Mouse (Mus musculus) liver, embryonic 15.5 days (tissue): ENCODE data around the gene Zfp113. TPM values are rescaled to one million over a fixed set of nuclear protein-coding genes. Genes with fewer than 3 reads are reported as not detected.

Experiments used
- ATAC-seq: fragments of 200-750 bp; cut with Nextera tagmentation; 2 replicates; pipeline ENCODE4 v1.8.0; 2017; ENCODE audit warnings: moderate number of reproducible peaks, mild to moderate bottlenecking, moderate library complexity; ENCODE audit not compliant: insufficient read depth
- H3K27ac ChIP-seq: fragments of 300-500 bp; sonication (generic); replicated peaks from 2 replicates; pipeline ENCODE4 v1.5.1; 2015; ENCODE audit warnings: mild to moderate bottlenecking, inconsistent platforms
- H3K27me3 ChIP-seq: fragments of 300-500 bp; sonication (generic); 2 replicates; pipeline ENCODE4 v1.6.1; 2015; ENCODE audit warnings: mild to moderate bottlenecking, inconsistent platforms
- H3K36me3 ChIP-seq: fragments of 300-500 bp; sonication (generic); replicated peaks from 2 replicates; pipeline ENCODE4 v1.6.1; 2015; ENCODE audit warnings: moderate library complexity, mild to moderate bottlenecking, inconsistent platforms
- H3K4me1 ChIP-seq: fragments of 300-500 bp; sonication (generic); replicated peaks from 2 replicates; pipeline ENCODE4 v1.6.1; 2015; ENCODE audit warnings: inconsistent platforms
- H3K4me2 ChIP-seq: fragments of 300-500 bp; sonication (generic); 2 replicates; pipeline ENCODE4 v1.6.1; 2015; ENCODE audit warnings: moderate library complexity, mild to moderate bottlenecking, inconsistent platforms
- H3K4me3 ChIP-seq: fragments of 300-500 bp; sonication (generic); replicated peaks from 2 replicates; pipeline ENCODE4 v1.5.1; 2015; ENCODE audit warnings: mild to moderate bottlenecking, inconsistent platforms
- H3K9ac ChIP-seq: fragments of 300-500 bp; sonication (generic); 2 replicates; pipeline ENCODE4 v1.6.1; 2015; ENCODE audit warnings: moderate library complexity, mild to moderate bottlenecking, inconsistent platforms
- H3K9me3 ChIP-seq: fragments of 300-500 bp; sonication (generic); replicated peaks from 2 replicates; pipeline ENCODE4 v1.6.1; 2016; ENCODE audit warnings: inconsistent platforms
- WGBS: fragments of 180-500 bp; shearing (Covaris S2); methylation state at CpG from one replicate; pipeline ENCODE4 v1.1.7; 2015; ENCODE audit warnings: mixed read lengths; ENCODE audit not compliant: insufficient replicate concordance; 5-methylcytosine and 5-hydroxymethylcytosine counted together
- polyA plus RNA-seq: library from polyadenylated mRNA; unstranded; fragments of >200 nt; fragmentation: Nextera tagmentation; extraction: Ambion mirVana; gene quantifications from 2 replicates; pipeline ENCODE4 v1.2.1, GENCODE M21; 2015

The Zfp113 gene
- polyA plus RNA-seq, 1 experiment from 2014 or later, result 5.1 TPM

DNA sequence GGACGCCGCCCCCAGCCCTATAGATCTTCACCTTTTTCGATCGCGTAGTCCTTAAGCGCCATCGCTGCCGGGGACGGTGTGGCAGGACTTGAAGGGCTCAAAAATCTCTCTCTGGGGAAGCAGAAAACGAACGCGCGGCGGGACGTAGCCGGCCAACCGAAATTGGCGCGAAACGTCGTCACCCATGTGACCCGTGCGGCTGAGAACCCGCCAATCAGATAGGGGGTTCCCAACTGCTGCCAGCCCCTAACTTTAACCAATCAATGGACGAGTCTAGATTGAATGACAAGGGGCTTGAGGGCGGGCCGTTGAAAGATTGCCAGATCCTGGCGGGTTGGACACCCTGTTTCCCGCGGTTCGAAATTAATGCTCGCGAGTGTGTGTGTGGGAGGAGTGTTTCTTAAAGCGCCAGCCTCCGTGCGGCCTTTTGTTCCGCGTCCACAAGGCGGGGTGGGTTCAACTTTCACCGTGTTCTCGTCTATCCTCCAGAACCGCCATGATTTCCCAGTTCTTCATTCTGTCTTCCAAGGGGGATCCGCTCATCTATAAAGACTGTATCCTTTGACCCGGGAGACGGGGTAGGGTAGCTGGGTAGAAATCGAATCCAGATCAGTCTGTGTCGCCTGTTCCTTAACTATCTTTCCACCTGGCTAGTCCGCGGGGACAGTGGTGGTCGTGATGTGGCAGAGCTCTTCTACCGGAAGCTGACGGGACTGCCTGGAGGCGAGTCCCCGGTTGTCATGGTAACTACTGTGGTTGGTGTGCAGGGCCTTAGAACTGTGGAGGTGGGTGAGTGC lies 16.3 kb upstream of the Zfp113 start, which contains the start of the genes Ap4m1 and Mcm7:
TSS of gene Ap4m1 (plus strand) at position 308 of the 797 bp plus-strand sequence.
TSS of gene Mcm7 (minus strand) at position 728 of the 797 bp plus-strand sequence.
- peak within 1 kb of the TSS; percentile 96 for H3K27ac ChIP-seq
- peak within 1 kb of the TSS; percentile 85 for H3K9ac ChIP-seq
- peaks cover 49% of the 10 kb centered on the region for H3K4me1 ChIP-seq
- H3K4me2 ChIP-seq, result peak within 1 kb of the TSS; percentile 87
- WGBS, result under 1% methylated on average over 54 of the region's 54 CpGs
- H3K4me3 ChIP-seq, result peak within 1 kb of the TSS; percentile 93
- no peaks in the 10 kb centered on the region for H3K27me3 ChIP-seq
- H3K9me3 ChIP-seq, result no peaks in the 10 kb centered on the region
- ATAC-seq, result peak; percentile 86
- H3K36me3 ChIP-seq, result peaks cover 65% of the 10 kb centered on the region

DNA sequence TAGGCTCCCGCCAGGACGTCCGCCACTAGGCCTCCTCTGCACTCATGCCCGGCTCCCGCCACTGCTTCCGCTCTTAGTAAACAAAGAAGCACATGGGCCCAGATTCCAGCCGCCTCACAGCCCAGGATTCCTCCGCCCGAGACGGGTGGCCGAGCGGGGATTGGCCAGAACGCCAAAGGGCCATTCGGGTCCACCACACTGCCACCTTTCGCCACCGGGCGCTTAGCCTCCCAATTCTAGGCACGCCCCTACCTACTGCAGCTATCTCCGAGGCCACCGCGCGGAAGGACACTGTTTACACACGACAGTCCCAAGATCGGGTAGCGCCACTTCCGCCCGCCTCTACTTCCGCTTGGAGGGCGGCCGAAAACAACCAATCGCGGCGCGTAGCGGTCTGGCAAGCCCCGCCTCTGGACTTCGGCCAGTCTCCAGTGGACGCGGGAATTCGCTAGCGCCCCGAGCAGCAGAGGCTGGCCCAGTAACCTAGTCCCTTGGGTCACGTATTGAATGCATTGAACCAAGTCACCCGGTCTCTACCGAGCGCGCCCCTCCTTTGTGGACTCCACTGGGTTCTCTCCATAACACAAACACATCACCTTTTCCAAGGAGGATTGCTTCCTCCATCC lies 15.5 kb upstream of the Zfp113 start:
- H3K27me3 ChIP-seq, result no peaks in the 10 kb centered on the region
- under 1% methylated on average over 47 of the region's 47 CpGs for WGBS
- H3K4me1 ChIP-seq, result peaks cover 49% of the 10 kb centered on the region
- H3K9ac ChIP-seq, result peak overlapping the region; percentile 85
- H3K36me3 ChIP-seq, result peaks cover 66% of the 10 kb centered on the region
- H3K4me2 ChIP-seq, result peak overlapping the region; percentile 87
- H3K9me3 ChIP-seq, result no peaks in the 10 kb centered on the region
- peak; percentile 85 for ATAC-seq
- H3K27ac ChIP-seq, result peak overlapping the region; percentile 96
- peak overlapping the region; percentile 93 for H3K4me3 ChIP-seq

DNA sequence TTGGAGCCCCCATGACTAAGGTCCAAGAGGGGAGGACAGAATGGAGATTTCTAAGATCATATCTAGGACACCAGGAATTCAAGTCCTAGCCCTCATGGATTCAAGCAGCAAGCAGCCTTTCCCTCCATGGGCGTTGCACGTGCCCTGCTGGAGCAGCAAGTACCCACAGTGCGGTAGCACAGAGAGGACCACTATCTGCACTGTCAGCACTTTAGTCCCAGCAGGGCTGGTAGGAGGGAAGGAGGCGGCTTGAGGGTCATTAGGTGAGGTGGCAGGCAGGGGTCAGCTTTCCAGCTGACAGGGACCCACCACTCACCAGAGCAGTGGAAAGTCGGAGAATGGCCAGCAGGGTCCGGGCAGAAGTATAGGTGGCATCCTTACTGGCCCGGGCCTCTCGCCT lies 10.1 kb upstream of the Zfp113 start:
- H3K4me2 ChIP-seq, result no peak overlapping the region

DNA sequence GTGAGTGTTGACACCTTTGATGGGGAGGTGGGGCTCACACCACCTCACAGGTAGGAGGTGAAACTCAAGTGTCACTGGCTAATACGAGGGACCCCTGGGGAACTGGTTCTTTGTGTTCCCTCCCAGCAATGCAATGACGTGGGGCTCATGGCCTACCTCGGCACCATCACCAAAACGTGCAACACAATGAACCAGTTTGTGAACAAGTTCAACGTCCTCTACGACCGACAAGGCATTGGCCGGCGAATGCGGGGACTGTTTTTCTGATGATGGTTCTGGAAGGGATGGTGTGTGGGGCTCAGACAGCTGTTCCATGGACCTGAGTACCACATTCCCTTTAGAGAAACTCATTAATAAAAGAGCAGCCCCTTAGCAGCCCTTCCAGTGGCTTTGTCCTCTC lies 8.1 kb upstream of the Zfp113 start:
- Histone ChIP-seq H3K4me1 (peaks cover 51% of the 10 kb centered on the region), H3K36me3 (peaks cover 67% of the 10 kb centered on the region), H3K9ac (no peak overlapping the region), H3K9me3 (no peaks in the 10 kb centered on the region), H3K27me3 (no peaks in the 10 kb centered on the region), H3K4me2 (no peak overlapping the region), H3K4me3 (no peak overlapping the region), H3K27ac (no peak overlapping the region)
- WGBS, result 77% methylated on average over 10 of the region's 10 CpGs
- ATAC-seq, result no peak

More for the DNA sequence above, 10.1 kb upstream of the Zfp113 start:
- Histone ChIP-seq H3K9ac (no peak overlapping the region), H3K36me3 (peaks cover 84% of the 10 kb centered on the region), H3K9me3 (no peaks in the 10 kb centered on the region), H3K27ac (no peak overlapping the region), H3K4me3 (no peak overlapping the region), H3K4me1 (peaks cover 60% of the 10 kb centered on the region), H3K27me3 (no peaks in the 10 kb centered on the region)
- 88% methylated on average over 8 of the region's 8 CpGs for WGBS
- no peak for ATAC-seq

DNA sequence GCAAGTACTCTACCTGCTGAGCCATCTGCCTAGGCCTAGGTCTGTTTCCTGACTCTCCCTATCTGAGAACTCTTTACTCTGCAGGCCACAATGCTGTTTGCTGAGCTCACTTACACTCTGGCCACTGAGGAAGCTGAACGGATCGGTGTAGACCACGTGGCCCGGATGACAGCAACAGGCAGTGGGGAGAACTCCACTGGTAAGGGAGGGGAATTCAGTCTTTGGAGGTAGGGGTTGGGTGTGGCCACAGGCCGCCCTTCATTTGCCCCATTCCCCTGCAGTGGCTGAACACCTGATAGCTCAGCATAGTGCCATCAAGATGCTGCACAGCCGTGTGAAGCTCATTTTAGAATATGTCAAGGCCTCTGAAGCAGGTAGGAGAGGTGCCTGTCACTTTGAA lies 7.5 kb upstream of the Zfp113 start:
- H3K27ac ChIP-seq, result no peak overlapping the region
- no peak overlapping the region for H3K4me3 ChIP-seq
- H3K27me3 ChIP-seq, result no peaks in the 10 kb centered on the region
- no peak overlapping the region for H3K9ac ChIP-seq
- ATAC-seq, result no peak
- peaks cover 62% of the 10 kb centered on the region for H3K36me3 ChIP-seq
- peaks cover 47% of the 10 kb centered on the region for H3K4me1 ChIP-seq
- no peak overlapping the region for H3K4me2 ChIP-seq
- H3K9me3 ChIP-seq, result no peaks in the 10 kb centered on the region
- 56% methylated on average over 6 of the region's 6 CpGs for WGBS

DNA sequence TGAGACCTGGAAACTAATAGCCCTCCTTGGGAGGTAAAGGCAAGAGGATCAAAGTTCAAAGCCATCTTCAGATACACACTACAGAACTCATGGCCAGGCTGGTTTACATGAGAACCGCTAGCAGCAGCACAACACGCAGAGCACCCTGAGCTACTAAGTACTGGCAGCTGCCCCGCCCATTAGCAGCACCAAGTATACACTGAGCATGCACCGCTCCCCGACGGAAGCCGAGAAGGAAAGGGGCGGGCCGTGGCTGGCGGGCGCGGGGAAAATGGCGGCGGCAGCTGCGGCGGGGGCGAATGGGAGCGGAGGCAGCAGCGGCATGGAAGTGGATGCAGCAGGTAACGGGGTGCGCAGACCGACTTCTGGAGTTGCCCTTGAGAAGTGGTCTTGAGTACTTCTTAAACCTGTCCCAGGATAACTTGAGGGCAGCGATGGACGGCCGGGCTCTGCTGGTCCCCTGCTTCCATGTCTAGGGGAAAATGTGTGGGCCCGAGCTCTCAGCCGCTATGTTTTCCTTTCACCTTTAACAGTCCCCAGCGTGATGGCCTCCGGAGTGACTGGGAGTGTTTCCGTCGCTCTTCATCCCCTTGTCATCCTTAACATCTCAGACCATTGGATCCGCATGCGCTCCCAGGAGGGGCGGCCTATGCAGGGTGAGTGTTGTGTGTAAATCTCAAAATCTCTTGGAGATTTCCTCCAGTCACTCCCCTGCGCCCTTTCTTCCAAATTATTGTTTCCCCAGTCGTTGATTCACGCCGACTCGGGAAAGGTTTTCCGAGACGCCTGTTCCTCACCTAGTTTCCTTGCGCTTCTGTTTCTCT lies 5.5 kb upstream of the Zfp113 start, which contains the start of gene Cops6:
TSS of gene Cops6 (plus strand) at position 230 of the 824 bp plus-strand sequence.
- H3K4me2 ChIP-seq, result peak within 1 kb of the TSS; percentile 88
- peak within 1 kb of the TSS; percentile 87 for H3K4me3 ChIP-seq
- under 1% methylated on average over 42 of the region's 42 CpGs for WGBS
- H3K4me1 ChIP-seq, result peaks cover 36% of the 10 kb centered on the region
- peak within 1 kb of the TSS; percentile 81 for H3K9ac ChIP-seq
- no peaks in the 10 kb centered on the region for H3K27me3 ChIP-seq
- no peaks in the 10 kb centered on the region for H3K9me3 ChIP-seq
- ATAC-seq, result peak; percentile 95
- H3K27ac ChIP-seq, result peak within 1 kb of the TSS; percentile 61
- peaks cover 42% of the 10 kb centered on the region for H3K36me3 ChIP-seq

DNA sequence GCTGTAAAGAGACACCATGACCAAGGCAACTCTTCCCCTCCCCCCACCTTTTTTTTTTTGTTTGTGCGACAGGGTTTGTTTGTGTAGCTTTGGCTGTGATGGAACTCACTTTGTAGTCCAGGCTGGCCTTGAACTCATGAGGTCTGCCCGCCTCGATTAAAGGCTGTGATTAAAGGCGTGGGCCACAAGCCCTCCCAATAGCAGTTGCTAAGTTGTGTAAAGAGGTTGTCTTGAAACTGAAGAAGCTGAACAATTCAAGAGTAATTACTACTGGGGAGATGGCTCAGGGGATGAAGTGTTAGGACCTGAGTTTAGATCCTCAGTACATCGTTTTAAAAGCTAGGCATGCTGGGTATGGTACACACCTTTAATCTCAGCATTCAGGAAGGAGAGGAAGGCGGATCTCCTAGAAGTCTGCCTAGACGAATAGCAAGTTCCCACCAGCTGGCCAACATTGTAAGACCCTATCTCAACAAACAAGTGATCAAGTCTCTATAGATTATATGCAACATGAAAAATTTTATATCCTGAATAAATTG lies 4.7 kb upstream of the Zfp113 start:
- Histone ChIP-seq H3K27ac (peak overlapping the region; percentile 61), H3K27me3 (no peaks in the 10 kb centered on the region), H3K9ac (peak overlapping the region; percentile 81; the same call in 1 of the 2 replicates), H3K9me3 (no peaks in the 10 kb centered on the region), H3K4me2 (peak overlapping the region; percentile 88), H3K4me1 (peaks cover 36% of the 10 kb centered on the region), H3K36me3 (peaks cover 34% of the 10 kb centered on the region), H3K4me3 (peak overlapping the region; percentile 87)
- no peak for ATAC-seq
- WGBS, result 58% methylated on average over 7 of the region's 7 CpGs

DNA sequence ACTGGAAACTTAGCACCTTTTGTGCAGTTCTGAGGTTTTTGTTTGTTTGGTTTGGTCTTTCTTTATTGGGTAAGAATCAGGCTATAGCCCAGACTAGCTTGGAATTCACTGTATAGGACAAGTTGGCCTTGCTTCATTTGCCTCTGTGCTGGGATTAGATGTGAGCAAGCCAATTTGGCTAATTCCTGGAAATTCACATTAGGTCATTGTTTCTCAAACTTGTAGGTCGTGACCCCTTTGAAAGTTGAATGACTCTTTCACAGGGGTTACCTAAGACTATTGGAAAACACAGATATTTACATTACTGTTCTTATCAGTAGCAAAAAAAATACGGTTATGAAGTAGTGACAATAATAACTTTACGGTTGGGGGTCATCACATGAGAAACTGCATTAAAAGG lies 1.2 kb downstream of the Zfp113 start:
- Histone ChIP-seq H3K4me1 (peaks cover 17% of the 10 kb centered on the region), H3K27ac (no peak overlapping the region), H3K27me3 (no peaks in the 10 kb centered on the region), H3K9ac (no peak overlapping the region), H3K36me3 (peaks cover 26% of the 10 kb centered on the region), H3K4me3 (peak overlapping the region; percentile 83), H3K9me3 (no peaks in the 10 kb centered on the region), H3K4me2 (peak overlapping the region; percentile 79)
- 51% methylated on average over 3 of the region's 3 CpGs for WGBS
- no peak for ATAC-seq

DNA sequence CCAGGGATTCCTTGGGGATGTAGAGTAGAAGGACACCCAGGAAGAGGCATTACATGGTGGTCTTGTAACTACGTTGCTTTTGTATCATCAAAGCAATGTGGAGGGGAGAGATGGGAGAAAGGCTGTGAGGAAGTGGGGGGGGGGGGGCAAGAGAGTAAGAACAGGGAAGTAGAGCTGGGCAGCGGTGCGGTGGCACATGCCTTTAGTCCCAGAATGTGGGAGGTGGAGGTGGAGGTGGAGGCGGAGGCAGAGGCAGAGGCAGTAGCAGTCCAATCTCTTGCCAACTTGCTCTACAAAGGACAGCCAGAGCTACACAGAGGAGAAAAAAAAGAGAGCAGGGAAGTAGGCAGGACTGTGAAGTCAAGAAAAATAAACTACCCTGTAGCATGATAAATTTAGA lies 17.0 kb downstream of the Zfp113 start:
- Histone ChIP-seq H3K4me2 (no peak overlapping the region), H3K4me3 (no peak overlapping the region), H3K9me3 (no peaks in the 10 kb centered on the region), H3K27ac (no peak overlapping the region), H3K4me1 (peaks cover 18% of the 10 kb centered on the region), H3K9ac (no peak overlapping the region), H3K27me3 (no peaks in the 10 kb centered on the region), H3K36me3 (peaks cover 22% of the 10 kb centered on the region)
- no peak for ATAC-seq
- 14% methylated on average over 4 of the region's 4 CpGs for WGBS

DNA sequence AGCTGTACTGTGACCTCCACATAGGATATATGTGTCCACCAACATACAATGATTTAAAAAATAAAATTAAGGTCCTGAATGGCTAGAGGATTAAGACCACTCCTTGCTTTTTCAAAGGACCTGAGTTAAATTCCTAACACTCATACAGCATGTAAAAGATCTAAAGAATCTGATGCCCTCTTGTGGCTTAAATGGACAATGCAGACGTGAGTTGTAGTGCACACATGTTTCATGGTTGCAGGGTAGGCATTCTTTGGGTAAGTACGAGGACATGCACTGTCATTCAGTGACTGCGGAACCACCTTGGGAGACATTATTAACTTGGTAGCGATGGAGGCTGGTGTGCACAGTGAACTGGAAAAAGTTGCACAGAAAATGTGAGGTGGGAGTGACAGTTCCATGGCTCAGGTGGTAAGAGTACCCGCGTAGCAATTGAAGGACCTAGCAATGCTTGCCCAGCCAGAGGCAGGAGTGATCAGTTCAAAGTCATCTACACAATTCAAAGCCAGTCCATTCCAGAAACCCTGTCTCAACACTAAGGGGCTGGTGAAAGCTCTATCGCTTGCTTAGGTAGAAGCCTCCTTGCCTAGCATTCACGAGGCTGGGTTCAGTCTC lies 17.5 kb downstream of the Zfp113 start:
- peaks cover 18% of the 10 kb centered on the region for H3K4me1 ChIP-seq
- H3K4me2 ChIP-seq, result no peak overlapping the region
- no peaks in the 10 kb centered on the region for H3K27me3 ChIP-seq
- H3K36me3 ChIP-seq, result peaks cover 23% of the 10 kb centered on the region
- ATAC-seq, result peak; percentile 50
- WGBS, result 48% methylated on average over 8 of the region's 8 CpGs
- no peaks in the 10 kb centered on the region for H3K9me3 ChIP-seq
- no peak overlapping the region for H3K27ac ChIP-seq
- H3K9ac ChIP-seq, result no peak overlapping the region
- no peak overlapping the region for H3K4me3 ChIP-seq
